Mouse (Mus musculus): ENCODE data around the gene Zdhhc23. TPM values are rescaled to one million over a fixed set of nuclear protein-coding genes. Genes with fewer than 3 reads are reported as not detected.

Gene Zdhhc23
- polyA plus RNA-seq, 1 experiment: 3.4 TPM

DNA sequence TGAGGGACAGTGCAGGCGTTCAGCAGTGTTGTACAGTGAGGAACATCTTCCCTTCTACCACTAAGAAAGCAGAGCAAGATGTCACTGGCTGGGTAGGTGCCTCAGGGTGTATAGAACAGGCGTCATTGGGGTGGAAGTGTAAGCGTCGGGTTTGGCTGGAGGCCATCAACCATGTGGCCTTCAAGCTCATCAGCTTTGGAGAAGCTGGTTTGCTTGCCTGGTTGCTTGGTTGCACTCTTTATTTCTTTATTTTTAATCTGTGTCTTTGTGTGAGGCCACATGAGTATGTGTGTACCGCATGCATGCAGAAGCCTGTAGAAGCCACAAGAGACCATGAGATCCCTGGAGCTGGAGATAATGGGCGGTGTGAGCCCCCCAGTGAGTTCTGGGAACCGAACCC, 47.3 kb downstream of the Zdhhc23 start:
- TF ChIP-seq POLR2A (IDR thresholded peaks at IDR 0.05; ENCODE audit: low read depth, low read length): no peak
- TF ChIP-seq CTCF (IDR thresholded peaks at IDR 0.05; ENCODE audit: extremely low read depth, insufficient read length, insufficient replicate concordance, low read depth, low read length): no peak
- WGBS: 87% methylated on average over 7 of the region's 7 CpGs
- no peaks in the 10 kb centered on the region for H3K27me3 ChIP-seq (ENCODE audit: control insufficient read depth, insufficient read depth, low read length)
- H3K36me3 ChIP-seq (ENCODE audit: control insufficient read depth, insufficient read depth, low read length): no peaks in the 10 kb centered on the region
- H3K4me3 ChIP-seq (ENCODE audit: low read depth, low read length): no peak overlapping the region
- no peak overlapping the region for H3K27ac ChIP-seq (ENCODE audit: insufficient read depth, low read depth, low read length)
- no peaks in the 10 kb centered on the region for H3K4me1 ChIP-seq (ENCODE audit: control insufficient read depth, insufficient read depth, insufficient read length, low read length)

DNA sequence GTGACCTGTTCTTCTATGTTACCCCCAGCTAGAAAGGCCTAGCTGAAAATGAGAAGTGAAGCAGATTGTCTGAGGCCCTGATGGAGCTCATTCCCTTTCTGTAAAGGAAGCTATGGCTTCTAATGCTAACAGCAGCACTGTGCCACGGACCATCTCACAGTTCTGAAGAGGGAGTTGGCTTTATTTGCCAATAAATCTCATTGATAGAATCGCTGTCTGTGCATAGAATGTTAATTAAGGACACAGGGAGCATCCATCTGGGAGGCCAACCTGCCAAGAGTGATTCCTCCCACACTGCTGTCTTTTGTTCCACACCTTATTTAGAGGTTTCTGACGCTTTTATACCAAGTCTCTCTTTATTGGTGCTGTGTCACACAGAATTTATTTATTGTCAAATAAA, 48.1 kb downstream of the Zdhhc23 start:
- H3K36me3 ChIP-seq (ENCODE audit: control insufficient read depth, insufficient read depth, low read length): no peaks in the 10 kb centered on the region
- H3K4me1 ChIP-seq (ENCODE audit: control insufficient read depth, insufficient read depth, insufficient read length, low read length): no peaks in the 10 kb centered on the region
- H3K27me3 ChIP-seq (ENCODE audit: control insufficient read depth, insufficient read depth, low read length): no peaks in the 10 kb centered on the region
- no peak overlapping the region for H3K27ac ChIP-seq (ENCODE audit: insufficient read depth, low read depth, low read length)
- no peak overlapping the region for H3K4me3 ChIP-seq (ENCODE audit: low read depth, low read length)
- WGBS: 86% methylated on average over 3 of the region's 3 CpGs
- TF ChIP-seq CTCF (IDR thresholded peaks at IDR 0.05; ENCODE audit: extremely low read depth, insufficient read length, insufficient replicate concordance, low read depth, low read length) (no peak), POLR2A (IDR thresholded peaks at IDR 0.05; ENCODE audit: low read depth, low read length) (no peak)

DNA sequence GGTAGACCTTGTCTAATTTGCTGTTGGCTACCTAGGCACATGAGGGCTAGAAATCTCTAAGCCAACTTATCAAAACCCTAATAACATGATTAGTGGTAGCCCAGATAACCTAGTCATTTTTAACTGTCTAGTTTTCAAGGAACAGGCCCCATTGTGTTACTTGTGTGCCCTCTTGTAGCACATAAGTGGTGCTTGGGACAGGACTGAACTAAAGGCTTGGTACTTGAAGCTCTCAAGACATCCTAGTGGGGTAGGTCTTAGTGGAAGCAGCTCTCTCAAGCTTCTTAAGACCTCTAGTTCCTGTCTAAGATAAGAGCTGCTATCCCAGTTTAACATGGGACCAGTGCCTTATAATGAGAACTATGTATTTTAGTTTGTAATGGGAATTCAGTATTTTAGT, 49.0 kb downstream of the Zdhhc23 start:
- Histone ChIP-seq H3K4me3 (ENCODE audit: low read depth, low read length) (no peak overlapping the region), H3K27me3 (ENCODE audit: control insufficient read depth, insufficient read depth, low read length) (no peaks in the 10 kb centered on the region)

DNA sequence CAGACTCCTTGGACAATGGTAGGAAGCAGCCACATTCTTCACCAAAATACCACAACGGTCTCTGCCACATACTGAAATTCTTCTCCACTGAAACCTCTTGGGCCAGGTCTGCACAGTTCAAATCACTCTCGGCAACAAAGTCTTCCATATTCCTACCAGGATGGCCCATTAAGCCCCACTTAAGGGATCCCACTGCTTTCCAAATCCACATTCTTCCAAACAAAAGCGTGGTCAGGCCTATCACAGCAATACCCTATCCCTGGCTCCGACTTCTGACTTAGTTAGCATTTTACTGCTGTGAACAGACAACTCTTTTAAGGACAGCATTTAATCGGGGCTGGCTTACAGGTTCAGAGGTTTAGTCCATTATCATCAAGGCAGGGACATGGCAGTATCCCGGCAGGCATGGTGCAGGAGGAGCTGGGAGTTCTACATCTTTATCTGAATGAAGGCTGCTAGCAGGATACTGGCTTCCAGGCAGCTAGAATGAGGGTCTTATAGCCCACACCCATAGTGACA, 53.2 kb downstream of the Zdhhc23 start, which contains the start of gene Qtrt2:
Gene Qtrt2, minus strand, starts transcription at position 469 of the 519 bp plus-strand sequence.
- Histone ChIP-seq H3K4me1 (ENCODE audit: control insufficient read depth, insufficient read depth, insufficient read length, low read length) (peaks cover 3% of the 10 kb centered on the region; the same call in 1 of the 2 replicates), H3K27ac (ENCODE audit: insufficient read depth, low read depth, low read length) (no peak within 1 kb of the TSS), H3K36me3 (ENCODE audit: control insufficient read depth, insufficient read depth, low read length) (no peaks in the 10 kb centered on the region), H3K4me3 (ENCODE audit: low read depth, low read length) (no peak within 1 kb of the TSS), H3K27me3 (ENCODE audit: control insufficient read depth, insufficient read depth, low read length) (no peaks in the 10 kb centered on the region)
- TF ChIP-seq CTCF (IDR thresholded peaks at IDR 0.05; ENCODE audit: extremely low read depth, insufficient read length, insufficient replicate concordance, low read depth, low read length): no peak
- no peak for TF ChIP-seq POLR2A (IDR thresholded peaks at IDR 0.05; ENCODE audit: low read depth, low read length)
- 93% methylated on average over 6 of the region's 6 CpGs for WGBS

More for the DNA sequence above, 49.0 kb downstream of the Zdhhc23 start:
- Histone ChIP-seq H3K27ac (ENCODE audit: insufficient read depth, low read depth, low read length) (no peak overlapping the region), H3K36me3 (ENCODE audit: control insufficient read depth, insufficient read depth, low read length) (no peaks in the 10 kb centered on the region), H3K4me1 (ENCODE audit: control insufficient read depth, insufficient read depth, insufficient read length, low read length) (peaks cover 3% of the 10 kb centered on the region; the same call in 1 of the 2 replicates)
- TF ChIP-seq POLR2A (IDR thresholded peaks at IDR 0.05; ENCODE audit: low read depth, low read length): no peak
- TF ChIP-seq CTCF (IDR thresholded peaks at IDR 0.05; ENCODE audit: extremely low read depth, insufficient read length, insufficient replicate concordance, low read depth, low read length): no peak

DNA sequence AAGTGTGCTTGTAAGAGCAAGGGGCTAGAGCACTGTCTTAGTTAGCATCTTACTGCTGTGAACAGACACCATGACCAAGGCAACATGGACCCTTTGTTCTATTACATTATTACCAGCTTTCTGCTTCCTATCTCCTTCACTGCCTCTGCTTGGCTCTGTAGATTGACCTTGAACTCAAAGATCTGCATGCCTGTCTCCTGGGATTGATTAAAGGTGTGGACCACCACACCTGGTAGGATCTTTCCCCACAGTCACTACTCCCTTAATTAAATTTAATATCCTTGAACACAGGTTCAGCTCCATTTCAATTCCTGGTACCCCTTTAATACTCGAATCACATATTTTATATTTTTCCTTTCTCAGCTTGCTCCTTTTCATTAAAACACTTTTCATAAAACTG, 53.7 kb downstream of the Zdhhc23 start:
- Histone ChIP-seq H3K4me1 (ENCODE audit: control insufficient read depth, insufficient read depth, insufficient read length, low read length) (peaks cover 3% of the 10 kb centered on the region; the same call in 1 of the 2 replicates), H3K4me3 (ENCODE audit: low read depth, low read length) (no peak overlapping the region), H3K27me3 (ENCODE audit: control insufficient read depth, insufficient read depth, low read length) (no peaks in the 10 kb centered on the region), H3K27ac (ENCODE audit: insufficient read depth, low read depth, low read length) (no peak overlapping the region), H3K36me3 (ENCODE audit: control insufficient read depth, insufficient read depth, low read length) (no peaks in the 10 kb centered on the region)
- 77% methylated on average over 1 of the region's 1 CpGs for WGBS
- TF ChIP-seq CTCF (IDR thresholded peaks at IDR 0.05; ENCODE audit: extremely low read depth, insufficient read length, insufficient replicate concordance, low read depth, low read length) (no peak), POLR2A (IDR thresholded peaks at IDR 0.05; ENCODE audit: low read depth, low read length) (no peak)

DNA sequence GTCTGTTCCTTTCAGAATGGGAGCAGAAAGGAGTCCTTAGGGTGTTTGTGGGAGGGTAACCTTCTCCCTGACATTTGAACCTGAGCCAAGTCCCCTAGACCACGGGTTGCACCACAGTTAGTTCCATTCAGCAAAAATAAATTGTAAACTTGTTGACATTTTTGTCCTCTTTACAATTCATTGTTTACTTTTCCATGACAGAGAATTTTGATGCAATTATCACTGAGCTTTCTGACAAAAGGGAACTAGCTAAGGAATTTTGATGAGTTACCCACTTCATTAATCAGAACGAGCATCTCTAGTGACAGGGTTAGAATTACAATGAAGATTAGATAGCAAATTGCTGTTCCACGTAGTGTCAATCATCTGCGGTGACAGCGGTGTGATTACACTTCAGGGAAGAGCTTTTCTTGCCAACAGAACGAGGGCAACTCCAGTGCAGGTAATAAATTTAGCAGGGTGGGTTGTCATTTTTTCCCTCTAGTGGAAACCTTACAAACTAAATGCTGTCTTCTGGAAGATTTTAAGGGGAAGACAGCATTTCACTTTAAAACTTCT, 54.5 kb downstream of the Zdhhc23 start:
- WGBS: 26% methylated on average over 6 of the region's 6 CpGs
- Histone ChIP-seq H3K4me3 (ENCODE audit: low read depth, low read length) (no peak overlapping the region), H3K36me3 (ENCODE audit: control insufficient read depth, insufficient read depth, low read length) (no peaks in the 10 kb centered on the region), H3K4me1 (ENCODE audit: control insufficient read depth, insufficient read depth, insufficient read length, low read length) (peaks cover 3% of the 10 kb centered on the region; the same call in 1 of the 2 replicates), H3K27me3 (ENCODE audit: control insufficient read depth, insufficient read depth, low read length) (no peaks in the 10 kb centered on the region), H3K27ac (ENCODE audit: insufficient read depth, low read depth, low read length) (no peak overlapping the region)
- no peak for TF ChIP-seq POLR2A (IDR thresholded peaks at IDR 0.05; ENCODE audit: low read depth, low read length)
- no peak for TF ChIP-seq CTCF (IDR thresholded peaks at IDR 0.05; ENCODE audit: extremely low read depth, insufficient read length, insufficient replicate concordance, low read depth, low read length)

DNA sequence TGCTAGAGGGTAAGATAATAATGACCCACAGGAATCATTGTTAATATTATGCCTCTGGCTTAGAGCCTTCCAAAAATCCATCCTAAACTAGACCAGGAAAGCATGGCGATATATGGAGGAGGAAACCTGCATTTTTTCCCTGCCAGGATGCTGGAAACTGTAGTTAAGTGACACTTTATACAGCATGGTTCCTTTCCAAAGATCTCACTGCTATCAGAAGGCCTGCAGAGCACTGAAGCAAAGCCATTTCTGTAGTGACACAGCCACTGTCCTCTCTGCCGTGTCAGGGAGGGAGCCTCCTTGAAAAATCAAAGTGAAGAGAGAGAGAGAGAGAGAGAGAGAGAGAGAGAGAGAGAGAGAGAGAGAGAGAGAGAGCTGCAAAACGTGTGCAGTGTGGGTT, 57.0 kb downstream of the Zdhhc23 start:
- Histone ChIP-seq H3K36me3 (ENCODE audit: control insufficient read depth, insufficient read depth, low read length) (no peaks in the 10 kb centered on the region), H3K4me3 (ENCODE audit: low read depth, low read length) (no peak overlapping the region), H3K27me3 (ENCODE audit: control insufficient read depth, insufficient read depth, low read length) (no peaks in the 10 kb centered on the region), H3K27ac (ENCODE audit: insufficient read depth, low read depth, low read length) (no peak overlapping the region), H3K4me1 (ENCODE audit: control insufficient read depth, insufficient read depth, insufficient read length, low read length) (peaks cover 3% of the 10 kb centered on the region; the same call in 1 of the 2 replicates)
- 71% methylated on average over 3 of the region's 3 CpGs for WGBS
- no peak for TF ChIP-seq CTCF (IDR thresholded peaks at IDR 0.05; ENCODE audit: extremely low read depth, insufficient read length, insufficient replicate concordance, low read depth, low read length)
- no peak for TF ChIP-seq POLR2A (IDR thresholded peaks at IDR 0.05; ENCODE audit: low read depth, low read length)

Data from small intestine, adult 2 months (tissue).